Mouse (Mus musculus) G1E (cell line): Measurements from ENCODE around the gene Itga9.

Experiments used
- CTCF ChIP-seq: IDR thresholded peaks from 2 replicates; pipeline ENCODE4 v1.5.1; 2012; ENCODE audit warnings: low read depth, low read length, inconsistent platforms, mixed read lengths
- GATA1 ChIP-seq: IDR thresholded peaks from 2 replicates; pipeline ENCODE4 v1.6.1; 2012; ENCODE audit warnings: borderline replicate concordance, low read length, inconsistent platforms, mixed read lengths
- GATA2 ChIP-seq: IDR thresholded peaks from 2 replicates; pipeline ENCODE4 v1.6.1; 2012; ENCODE audit warnings: low read depth, low read length, inconsistent platforms, borderline replicate concordance
- POLR2AphosphoS5 ChIP-seq: IDR thresholded peaks from 2 replicates; pipeline ENCODE4 v1.6.1; 2012; ENCODE audit warnings: low read depth, low read length, inconsistent platforms; ENCODE audit not compliant: insufficient replicate concordance
- TAL1 ChIP-seq: conservative IDR thresholded peaks from 2 replicates; pipeline ENCODE4 v1.6.1; 2012; ENCODE audit warnings: low read depth, low read length, inconsistent platforms, mixed read lengths

GRCm38 (mm10) chr9:118765059-118765458, 158.6 kb downstream of the Itga9 start:
- no peak for TF ChIP-seq CTCF
- no peak for TF ChIP-seq TAL1
- no peak for TF ChIP-seq GATA1
- no peak for TF ChIP-seq POLR2AphosphoS5
- no peak for TF ChIP-seq GATA2
